Mouse (Mus musculus) C2C12 (cell line): ENCODE results near the gene Aifm2. TPM values are rescaled to one million over a fixed set of nuclear protein-coding genes. Genes with fewer than 3 reads are reported as not detected.
A peak's percentile ranks its signal among the peaks of the same experiment; 100 is the strongest.

Experiments
- H3K27me3 ChIP-seq: one replicate; pipeline ENCODE4 v1.6.1; 2011; ENCODE audit not compliant: control insufficient read depth, insufficient read depth, insufficient read length
- H3K36me3 ChIP-seq: one replicate; pipeline ENCODE4 v1.6.1; 2011; ENCODE audit not compliant: control insufficient read depth, insufficient read depth
- H3K4me3 ChIP-seq: one replicate; pipeline ENCODE4 v1.5.1; 2011; ENCODE audit warnings: mild to moderate bottlenecking, control low read depth; ENCODE audit not compliant: poor library complexity, insufficient read depth, severe bottlenecking
- H3K79me2 ChIP-seq: one replicate; pipeline ENCODE4 v1.6.1; 2011; ENCODE audit not compliant: control insufficient read depth, insufficient read depth
- H3K79me3 ChIP-seq: one replicate; pipeline ENCODE4 v1.6.1; 2011; ENCODE audit warnings: low read depth, control low read depth
- H3ac ChIP-seq: one replicate; pipeline ENCODE3; 2011; ENCODE audit warnings: low read depth; ENCODE audit not compliant: control insufficient read depth, insufficient read length
- CEBPB ChIP-seq: IDR thresholded peaks from one replicate; pipeline ENCODE4 v1.6.1; 2011; ENCODE audit warnings: low read depth, mild to moderate bottlenecking, control low read depth, moderate library complexity
- CTCF ChIP-seq: IDR thresholded peaks from one replicate; pipeline ENCODE4 v1.5.1; 2011; ENCODE audit not compliant: control insufficient read depth, insufficient read depth, insufficient read length
- FOSL1 ChIP-seq: IDR thresholded peaks from one replicate; pipeline ENCODE4 v1.8.0; 2011; ENCODE audit warnings: mild to moderate bottlenecking, low read length; ENCODE audit not compliant: poor library complexity, insufficient read depth, severe bottlenecking
- MAX ChIP-seq: IDR thresholded peaks from one replicate; pipeline ENCODE4 v1.6.1; 2011; ENCODE audit warnings: mild to moderate bottlenecking, control low read depth
- MYOD1 ChIP-seq: IDR thresholded peaks from one replicate; pipeline ENCODE4 v1.6.1; 2011; ENCODE audit warnings: low read depth; ENCODE audit not compliant: control insufficient read depth, insufficient read length
- MYOG ChIP-seq: IDR thresholded peaks from one replicate; pipeline ENCODE4 v1.6.1; 2011; ENCODE audit not compliant: control insufficient read depth, insufficient read length; ENCODE audit errors: extremely low read depth
- USF1 ChIP-seq: IDR thresholded peaks from one replicate; pipeline ENCODE4 v1.6.1; 2011; ENCODE audit warnings: low read depth, mild to moderate bottlenecking, control low read depth, moderate library complexity
- polyA plus RNA-seq: library from polyadenylated mRNA; unstranded; fragments of >200 nt; fragmentation: generic; extraction: Trizol; gene quantifications from one replicate; pipeline ENCODE4 v1.2.1, GENCODE M21; 2012; ENCODE audit warnings: missing spikeins

Gene Aifm2
- polyA plus RNA-seq, 1 experiment = 12.4 TPM

GRCm38 (mm10) chr10:61738126-61738525 lies 23.1 kb downstream of the Aifm2 start:
- Histone ChIP-seq H3K79me2 (no peaks in the 10 kb centered on the region), H3K4me3 (no peak overlapping the region), H3K79me3 (no peaks in the 10 kb centered on the region), H3K36me3 (peaks cover 3% of the 10 kb centered on the region), H3ac (no peak overlapping the region), H3K27me3 (no peaks in the 10 kb centered on the region)
- TF ChIP-seq FOSL1 = no peak

GRCm38 (mm10) chr10:61741306-61741705 lies 26.2 kb downstream of the Aifm2 start:
- no peak for TF ChIP-seq MYOD1
- no peak overlapping the region for H3ac ChIP-seq
- no peaks in the 10 kb centered on the region for H3K36me3 ChIP-seq
- no peak overlapping the region for H3K4me3 ChIP-seq
- no peaks in the 10 kb centered on the region for H3K27me3 ChIP-seq
- H3K79me2 ChIP-seq = no peaks in the 10 kb centered on the region
- H3K79me3 ChIP-seq = no peaks in the 10 kb centered on the region

- Histone ChIP-seq H3K79me2 (no peaks in the 10 kb centered on the region), H3K79me3 (no peaks in the 10 kb centered on the region), H3K4me3 (no peak overlapping the region), H3K27me3 (no peaks in the 10 kb centered on the region), H3ac (no peak overlapping the region), H3K36me3 (no peaks in the 10 kb centered on the region)
- TF ChIP-seq FOSL1 = no peak
- no peak for TF ChIP-seq USF1
- no peak for TF ChIP-seq MAX
- no peak for TF ChIP-seq CTCF
- no peak for TF ChIP-seq CEBPB
- no peak for TF ChIP-seq MYOG
- no peak for TF ChIP-seq MYOD1
Observed at GRCm38 (mm10) chr10:61741873-61742272, 26.8 kb downstream of the Aifm2 start.

GRCm38 (mm10) chr10:61742336-61742735 lies 27.3 kb downstream of the Aifm2 start:
- H3K79me2 ChIP-seq = no peaks in the 10 kb centered on the region
- H3K36me3 ChIP-seq = no peaks in the 10 kb centered on the region
- TF ChIP-seq CTCF = no peak
- TF ChIP-seq MYOG = no peak
- no peak for TF ChIP-seq MAX
- no peak for TF ChIP-seq CEBPB
- no peak for TF ChIP-seq USF1
- TF ChIP-seq FOSL1 = no peak
- no peak for TF ChIP-seq MYOD1
- no peaks in the 10 kb centered on the region for H3K79me3 ChIP-seq
- no peak overlapping the region for H3ac ChIP-seq
- H3K4me3 ChIP-seq = no peak overlapping the region
- H3K27me3 ChIP-seq = no peaks in the 10 kb centered on the region

- no peaks in the 10 kb centered on the region for H3K36me3 ChIP-seq
- H3ac ChIP-seq = no peak overlapping the region
- H3K79me3 ChIP-seq = no peaks in the 10 kb centered on the region
- H3K79me2 ChIP-seq = no peaks in the 10 kb centered on the region
- H3K4me3 ChIP-seq = no peak overlapping the region
- no peaks in the 10 kb centered on the region for H3K27me3 ChIP-seq
- TF ChIP-seq MYOD1 (no peak), CTCF (peak; percentile 6), MAX (no peak)
Observed at GRCm38 (mm10) chr10:61745133-61745532, 30.1 kb downstream of the Aifm2 start.

- H3K36me3 ChIP-seq = no peaks in the 10 kb centered on the region
- TF ChIP-seq CTCF (no peak), USF1 (no peak), FOSL1 (no peak), MAX (no peak), MYOG (no peak), CEBPB (no peak), MYOD1 (no peak)
Observed at GRCm38 (mm10) chr10:61747302-61747701, 32.2 kb downstream of the Aifm2 start.

More at GRCm38 (mm10) chr10:61747302-61747701, 32.2 kb downstream of the Aifm2 start:
- Histone ChIP-seq H3K79me3 (no peaks in the 10 kb centered on the region), H3ac (no peak overlapping the region), H3K27me3 (no peaks in the 10 kb centered on the region), H3K79me2 (no peaks in the 10 kb centered on the region), H3K4me3 (no peak overlapping the region)
